Mouse (Mus musculus): ENCODE measurements around the gene Fastkd2. TPM values are rescaled to one million over a fixed set of nuclear protein-coding genes. Genes with fewer than 3 reads are reported as not detected.

Gene Fastkd2
- total RNA-seq (2021): 10 to 100 TPM; 12.5 to 17.2 TPM
- long read RNA-seq, experiment 1, full-length matches to known transcripts: 25 of 26 reads
- long read RNA-seq, experiment 1, partial matches to known transcripts: 1 of 26 reads
- long read RNA-seq, experiment 1, other reads (novel, unspliced or antisense): 0 of 26 reads
- long read RNA-seq, experiment 2, full-length matches to known transcripts: 27 of 31 reads
- long read RNA-seq, experiment 2, partial matches to known transcripts: 3 of 31 reads
- long read RNA-seq, experiment 2, other reads (novel, unspliced or antisense): 1 of 31 reads

- peak; percentile 84 for DNase-seq
- intact Hi-C loops (cut with DNase I; ENCODE audit: low total_unique reads): no loop called here
Observed at GRCm38 (mm10) chr1:63730240-63730771, at the start of gene Fastkd2, which contains the start of gene Mdh1b. TSS of gene Fastkd2 (plus strand) at chr1:63730614. TSS of gene Mdh1b (minus strand) at chr1:63730318.

- no peak for DNase-seq
- intact Hi-C loops (cut with DNase I; ENCODE audit: low total_unique reads): no loop called here
Observed at GRCm38 (mm10) chr1:63686827-63687226, 43.6 kb upstream of the Fastkd2 start, which contains the start of gene Dytn. TSS of gene Dytn (minus strand) at chr1:63686927.

- intact Hi-C loops (cut with DNase I; ENCODE audit: low total_unique reads): no loop called here
- no peak for DNase-seq
Observed at GRCm38 (mm10) chr1:63696861-63697260, 33.6 kb upstream of the Fastkd2 start.

- intact Hi-C loops (cut with DNase I; ENCODE audit: low total_unique reads): no loop called here
- no peak for DNase-seq
Observed at GRCm38 (mm10) chr1:63705733-63706132, 24.7 kb upstream of the Fastkd2 start.

GRCm38 (mm10) chr1:63708876-63709275, 21.5 kb upstream of the Fastkd2 start:
- no peak for DNase-seq
- intact Hi-C loops (cut with DNase I; ENCODE audit: low total_unique reads): no loop called here

GRCm38 (mm10) chr1:63720161-63720560, 10.3 kb upstream of the Fastkd2 start:
- intact Hi-C loops (cut with DNase I; ENCODE audit: low total_unique reads): no loop called here
- DNase-seq: no peak

GRCm38 (mm10) chr1:63729796-63730195, 618 bp upstream of the Fastkd2 start:
- intact Hi-C loops (cut with DNase I; ENCODE audit: low total_unique reads): no loop called here

GRCm38 (mm10) chr1:63756005-63756404, 25.6 kb downstream of the Fastkd2 start:
- intact Hi-C loops (cut with DNase I; ENCODE audit: low total_unique reads): no loop called here
- no peak for DNase-seq

More at GRCm38 (mm10) chr1:63729796-63730195, 618 bp upstream of the Fastkd2 start:
- no peak for DNase-seq

- intact Hi-C loops (cut with DNase I; ENCODE audit: low total_unique reads): loop anchor here (5.0 kb wide), 1 partner anchor 684 kb away; no protein-coding TSS in a partner anchor
- DNase-seq: peak; percentile 15
Observed at GRCm38 (mm10) chr1:63763212-63763694, 32.8 kb downstream of the Fastkd2 start.

- no peak for DNase-seq
- intact Hi-C loops (cut with DNase I; ENCODE audit: low total_unique reads): loop anchor here (5.0 kb wide), 1 partner anchor 683 kb away; no protein-coding TSS in a partner anchor
Observed at GRCm38 (mm10) chr1:63763881-63764386, 33.5 kb downstream of the Fastkd2 start.

GRCm38 (mm10) chr1:63764395-63764794, 34.0 kb downstream of the Fastkd2 start:
- intact Hi-C loops (cut with DNase I; ENCODE audit: low total_unique reads): loop anchor here (5.0 kb wide), 1 partner anchor 683 kb away; no protein-coding TSS in a partner anchor
- no peak for DNase-seq

- DNase-seq: no peak
- intact Hi-C loops (cut with DNase I; ENCODE audit: low total_unique reads): no loop called here
Observed at GRCm38 (mm10) chr1:63768112-63768511, 37.7 kb downstream of the Fastkd2 start.

- DNase-seq: no peak
- intact Hi-C loops (cut with DNase I; ENCODE audit: low total_unique reads): no loop called here
Observed at GRCm38 (mm10) chr1:63769167-63769566, 38.8 kb downstream of the Fastkd2 start, which contains the start of gene 4933402D24Rik. TSS of gene 4933402D24Rik (minus strand) at chr1:63769267.

GRCm38 (mm10) chr1:63770309-63770708, 39.9 kb downstream of the Fastkd2 start:
- intact Hi-C loops (cut with DNase I; ENCODE audit: low total_unique reads): no loop called here
- DNase-seq: no peak

- intact Hi-C loops (cut with DNase I; ENCODE audit: low total_unique reads): no loop called here
- no peak for DNase-seq
Observed at GRCm38 (mm10) chr1:63776396-63776795, 46.0 kb downstream of the Fastkd2 start.

- intact Hi-C loops (cut with DNase I; ENCODE audit: low total_unique reads): no loop called here
- DNase-seq: no peak
Observed at GRCm38 (mm10) chr1:63776902-63777630, 46.7 kb downstream of the Fastkd2 start.

- intact Hi-C loops (cut with DNase I; ENCODE audit: low total_unique reads): no loop called here
- DNase-seq: no peak
Observed at GRCm38 (mm10) chr1:63794326-63794725, 63.9 kb downstream of the Fastkd2 start.
